Mouse (Mus musculus) large intestine, adult 2 months (tissue): ENCODE results near the gene Slc16a9. TPM values are rescaled to one million over a fixed set of nuclear protein-coding genes. Genes with fewer than 3 reads are reported as not detected.
A peak's percentile ranks its signal among the peaks of the same experiment; 100 is the strongest.

Experiments used
- DNase-seq: peaks from one replicate; pipeline ENCODE4 v3.0.0-alpha.2; 2012; ENCODE audit warnings: low read depth, low spot score
- WGBS: fragments of 180-500 bp; shearing (Covaris S2); methylation state at CpG from one replicate; pipeline ENCODE4 v1.1.7; 2018; 5-methylcytosine and 5-hydroxymethylcytosine counted together
- polyA plus RNA-seq: library from polyadenylated mRNA; depleted of rRNA; stranded (reverse); fragments of >200 nt; gene quantifications from 2 replicates; pipeline ENCODE4 v1.2.3, GENCODE M21; 2012; rRNA removed

Gene Slc16a9
- polyA plus RNA-seq, 1 experiment, result 1.1 TPM

DNA sequence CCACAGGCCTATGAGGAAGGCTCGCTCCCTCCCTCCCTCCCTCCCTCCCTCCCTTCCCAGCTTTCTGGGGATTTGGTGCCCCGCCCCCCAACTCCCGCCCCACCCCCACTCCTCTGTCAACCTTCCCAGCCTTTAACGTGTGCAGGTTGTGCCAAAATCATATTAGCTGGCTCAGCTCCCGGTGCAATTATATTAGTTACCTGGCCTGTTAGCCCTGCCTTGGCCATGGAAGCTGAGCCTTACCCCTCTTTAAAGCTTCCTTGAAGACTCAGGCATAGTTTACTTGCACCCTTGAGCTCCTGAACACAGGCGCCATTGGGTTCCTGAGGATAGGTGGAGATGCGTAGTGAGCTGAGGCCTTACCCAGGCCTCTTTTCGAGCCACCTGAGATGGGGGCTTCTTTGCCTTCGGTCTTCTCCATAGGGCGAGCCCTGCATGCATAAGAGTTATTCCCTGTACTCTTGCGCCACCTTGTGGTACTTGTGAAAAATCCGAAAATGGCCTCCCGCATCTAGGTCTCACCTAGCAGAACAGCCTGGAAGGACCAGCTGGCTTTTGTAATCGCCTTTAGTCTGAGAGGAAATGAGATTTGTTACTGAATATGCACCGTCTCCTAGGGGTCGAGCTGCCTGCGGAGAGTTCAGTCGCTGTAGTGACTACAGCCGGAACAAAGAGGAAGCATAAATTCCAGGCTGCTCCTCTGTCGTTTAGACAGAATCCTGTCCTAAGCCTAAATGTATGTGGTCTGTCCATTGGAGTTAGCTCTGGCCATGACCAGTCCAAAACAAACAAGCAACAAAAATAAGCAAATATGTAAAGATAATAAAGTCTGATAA lies 51.8 kb downstream of the Slc16a9 start:
- 5% methylated on average over 20 of the region's 20 CpGs for WGBS
- peak; percentile 69 for DNase-seq

DNA sequence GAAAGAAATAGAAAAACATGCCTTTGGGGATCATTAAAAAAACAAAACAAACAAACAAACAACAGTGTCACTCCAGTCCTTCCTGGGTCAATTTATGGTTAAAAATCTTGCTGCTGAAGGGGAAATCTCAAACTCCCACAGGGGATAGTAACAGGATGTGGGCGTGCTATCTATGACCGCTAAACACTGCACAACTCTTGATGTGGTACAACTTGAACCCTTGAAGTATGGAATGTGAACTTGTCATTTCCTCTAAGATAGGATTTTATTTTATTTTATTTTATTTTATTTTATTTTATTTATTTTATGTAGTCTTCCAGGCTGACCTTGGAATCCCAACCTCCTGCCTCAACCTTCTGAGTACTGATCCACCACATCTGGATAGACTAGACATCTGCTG lies 54.2 kb downstream of the Slc16a9 start:
- no peak for DNase-seq
- WGBS, result 64% methylated on average over 2 of the region's 2 CpGs

DNA sequence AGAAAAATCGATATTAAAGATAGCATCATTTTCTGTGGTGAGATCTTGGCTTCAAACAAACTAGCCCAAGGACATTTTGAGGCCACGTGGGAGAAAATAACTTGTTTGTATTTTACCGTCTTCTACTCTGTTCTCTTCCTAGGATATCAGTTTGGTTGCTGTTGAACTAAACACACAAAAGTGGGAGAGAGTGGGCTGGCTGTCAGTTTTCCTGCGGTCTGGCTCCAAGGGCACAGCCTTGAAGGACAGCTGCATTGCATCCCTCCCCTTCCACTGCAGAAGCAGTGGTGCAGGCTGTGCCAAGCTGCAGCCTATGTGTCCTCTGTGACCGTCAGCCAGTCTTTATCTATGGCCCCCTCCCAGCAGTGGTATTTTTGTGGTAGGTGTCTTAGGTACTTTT lies 54.8 kb downstream of the Slc16a9 start:
- DNase-seq, result no peak
- WGBS, result 49% methylated on average over 5 of the region's 5 CpGs

DNA sequence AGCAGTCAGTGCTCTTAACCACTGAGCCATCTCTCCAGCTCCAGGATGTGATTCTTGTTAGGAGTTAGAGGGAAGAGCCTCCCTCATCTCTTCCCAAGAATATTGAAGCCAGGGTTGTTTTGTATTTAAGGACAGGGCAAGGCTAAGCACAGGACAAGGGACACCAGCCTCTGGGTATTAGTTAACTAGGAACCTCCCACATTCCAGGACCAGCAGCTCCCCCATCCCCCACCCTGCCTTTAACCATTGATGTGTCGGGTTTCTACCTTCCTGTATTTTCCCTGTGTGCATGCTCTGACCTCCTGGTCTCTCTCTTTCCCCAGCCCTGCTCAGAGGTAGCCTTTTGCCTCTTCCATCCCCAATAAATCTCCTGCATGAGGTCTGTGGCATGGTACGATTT lies 56.3 kb downstream of the Slc16a9 start:
- DNase-seq, result no peak
- 34% methylated on average over 2 of the region's 2 CpGs for WGBS

DNA sequence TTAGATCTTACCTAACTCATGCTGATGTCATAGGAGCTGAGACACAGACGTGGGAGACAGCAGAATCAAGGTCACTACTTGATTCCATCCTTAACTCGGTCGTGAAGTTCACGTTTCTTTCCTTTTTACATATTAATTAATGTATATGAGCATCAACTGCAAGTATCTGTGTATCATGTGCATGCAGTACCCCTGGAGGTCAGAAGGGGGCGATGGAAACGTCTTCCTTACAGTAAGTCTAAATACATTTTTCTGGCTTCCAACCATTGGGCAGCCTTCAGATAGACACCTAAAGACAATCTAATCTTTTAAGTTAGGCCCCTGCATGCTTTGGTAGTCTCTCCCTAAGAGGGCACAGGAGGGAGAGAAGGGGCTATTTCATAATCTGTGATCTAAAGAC lies 58.3 kb downstream of the Slc16a9 start:
- 79% methylated on average over 6 of the region's 6 CpGs for WGBS
- DNase-seq, result no peak

DNA sequence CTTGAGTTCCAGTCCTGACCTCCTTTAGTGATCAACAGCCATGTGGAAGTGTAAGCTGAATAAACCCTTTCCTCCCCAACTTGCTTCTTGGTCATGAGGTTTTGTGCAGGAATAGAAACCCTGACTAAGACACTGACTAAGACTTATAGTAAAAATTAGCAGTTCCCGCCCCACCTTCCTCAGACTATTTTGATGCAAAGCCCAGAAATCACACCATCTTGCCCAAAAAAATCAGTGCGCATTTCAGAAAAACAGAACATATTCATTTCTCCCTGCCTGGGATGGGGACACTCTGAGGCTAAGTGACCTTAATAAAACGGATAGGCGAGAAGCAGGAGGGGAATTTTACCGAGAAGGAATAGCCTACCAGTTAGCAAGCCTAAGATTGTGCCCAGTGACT lies 60.8 kb downstream of the Slc16a9 start:
- DNase-seq, result no peak
- WGBS, result 78% methylated on average over 5 of the region's 5 CpGs

DNA sequence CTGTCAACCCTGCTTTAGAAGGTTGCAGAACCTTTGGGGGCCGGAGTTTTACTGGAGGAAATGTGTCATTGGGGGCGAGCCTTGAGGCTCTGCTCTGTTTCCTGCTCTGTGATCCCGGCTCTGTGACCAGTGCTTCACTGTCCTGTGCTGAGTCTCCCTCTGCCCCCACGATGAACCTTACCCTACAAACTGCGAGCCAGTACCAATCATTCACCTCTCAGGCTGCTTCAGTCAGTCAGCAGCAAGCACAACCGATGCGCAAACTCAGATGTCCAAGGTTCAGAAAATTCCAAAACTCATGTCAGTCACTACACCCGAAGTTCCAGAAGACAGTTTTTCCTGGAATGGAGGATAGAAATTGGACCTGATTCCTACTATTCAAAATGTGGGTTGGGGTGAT lies 64.5 kb downstream of the Slc16a9 start:
- DNase-seq, result no peak
- WGBS, result 88% methylated on average over 8 of the region's 8 CpGs

DNA sequence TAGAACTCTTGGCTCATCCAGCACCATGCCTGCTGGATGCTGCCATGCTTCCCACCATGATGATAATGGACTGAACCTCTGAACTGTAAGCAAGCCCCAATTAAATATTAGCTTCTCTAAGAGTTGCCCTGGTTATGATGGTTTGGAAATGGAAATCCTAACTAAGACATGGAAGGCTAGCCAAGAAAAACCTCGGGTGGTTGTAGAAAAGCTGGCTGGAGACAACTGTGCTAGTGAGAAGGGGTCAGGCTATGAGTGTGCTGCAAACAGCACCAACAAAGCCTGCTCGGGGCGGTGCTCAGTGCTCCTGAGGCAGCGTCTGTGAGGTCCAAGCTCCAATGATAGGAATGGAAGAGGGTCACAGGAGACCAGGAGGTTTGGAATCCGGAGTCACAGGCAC lies 65.7 kb downstream of the Slc16a9 start:
- no peak for DNase-seq
- 74% methylated on average over 5 of the region's 5 CpGs for WGBS

DNA sequence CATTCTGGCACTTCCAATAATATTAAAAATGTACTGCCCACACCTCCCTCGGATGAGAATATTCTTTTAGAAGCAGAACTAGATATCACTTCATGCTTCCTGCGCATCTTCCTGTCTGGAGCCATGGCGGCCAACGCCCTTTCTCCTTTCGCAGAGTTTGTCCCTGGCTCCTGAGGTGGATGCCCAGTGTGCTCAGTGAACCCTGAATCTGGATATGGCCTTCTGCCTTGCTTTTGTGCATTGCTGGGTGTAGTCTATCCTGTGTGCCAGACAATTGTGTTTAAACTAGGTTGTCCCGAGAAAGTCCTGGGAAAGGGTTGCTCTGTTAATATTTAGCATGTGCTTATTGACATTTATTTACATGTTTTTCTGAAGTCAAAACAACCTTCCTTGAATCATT lies 71.0 kb downstream of the Slc16a9 start:
- DNase-seq, result no peak
- 75% methylated on average over 6 of the region's 6 CpGs for WGBS

DNA sequence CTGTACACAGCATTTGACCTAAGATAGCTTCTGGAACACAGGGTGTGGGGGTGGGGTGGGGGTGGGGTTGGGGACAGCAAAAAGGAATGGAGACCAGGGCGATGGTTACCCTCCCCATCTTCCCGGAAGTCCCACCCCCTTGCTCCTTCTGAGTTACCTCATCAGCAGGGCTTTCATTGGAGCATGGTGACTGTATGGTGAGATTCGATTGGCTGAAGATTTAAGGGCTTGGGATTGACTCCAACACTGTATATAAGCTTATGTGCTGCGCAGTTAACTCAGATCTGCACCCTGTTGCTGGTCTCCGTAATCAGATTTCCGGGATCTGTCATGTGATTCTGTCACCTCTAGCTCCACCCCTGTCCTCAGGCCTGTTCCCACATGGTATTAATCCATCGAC lies 72.0 kb downstream of the Slc16a9 start:
- 77% methylated on average over 7 of the region's 7 CpGs for WGBS
- DNase-seq, result no peak

DNA sequence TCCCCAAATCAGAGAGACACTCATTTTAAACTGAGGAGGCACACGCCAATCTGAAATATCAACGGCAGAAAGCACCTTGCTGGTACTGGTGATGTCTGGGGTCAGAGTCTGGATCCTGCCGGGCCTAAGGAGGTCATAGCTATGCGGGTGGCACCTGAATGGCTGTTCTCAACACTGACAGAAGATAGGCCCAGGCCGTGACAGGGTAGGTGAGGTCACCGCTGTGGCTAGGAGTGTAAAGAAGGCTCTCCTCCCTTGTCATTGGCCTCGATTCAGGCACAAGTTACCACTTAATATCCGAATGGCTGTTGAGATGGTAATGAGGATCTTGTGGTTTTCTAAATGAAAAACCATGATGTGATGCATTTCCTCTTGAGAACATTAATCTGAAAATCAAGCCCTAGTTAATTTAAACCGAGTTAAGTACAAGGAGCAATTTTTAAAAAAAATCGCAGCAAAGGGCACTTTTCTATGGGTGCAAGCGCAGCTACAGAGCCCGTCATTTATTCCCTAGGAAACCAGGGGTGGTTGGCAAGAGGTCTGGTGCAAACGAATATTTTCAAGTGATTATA lies 72.6 kb downstream of the Slc16a9 start:
- WGBS, result 80% methylated on average over 13 of the region's 13 CpGs
- DNase-seq, result no peak

DNA sequence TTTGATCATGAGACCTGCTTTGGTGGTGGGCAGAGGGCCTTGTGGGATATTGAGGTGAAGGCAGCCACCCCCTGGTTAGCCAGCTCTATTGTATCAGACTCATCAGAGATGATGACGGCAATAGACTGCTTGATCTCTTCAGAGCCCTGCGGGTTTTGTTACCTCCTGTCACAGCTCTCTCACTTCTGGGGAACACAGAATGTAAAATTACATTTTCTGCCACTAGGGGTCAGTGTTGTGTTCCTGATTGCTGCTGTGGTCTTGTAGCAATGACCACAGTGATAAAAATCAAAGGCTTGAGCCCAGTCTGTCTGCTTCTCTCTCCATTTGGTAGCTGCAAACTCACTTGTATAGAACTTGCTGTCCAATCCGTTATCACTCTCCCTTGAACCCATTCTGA lies 73.7 kb downstream of the Slc16a9 start:
- peak; percentile 29 for DNase-seq
- 7% methylated on average over 3 of the region's 3 CpGs for WGBS

DNA sequence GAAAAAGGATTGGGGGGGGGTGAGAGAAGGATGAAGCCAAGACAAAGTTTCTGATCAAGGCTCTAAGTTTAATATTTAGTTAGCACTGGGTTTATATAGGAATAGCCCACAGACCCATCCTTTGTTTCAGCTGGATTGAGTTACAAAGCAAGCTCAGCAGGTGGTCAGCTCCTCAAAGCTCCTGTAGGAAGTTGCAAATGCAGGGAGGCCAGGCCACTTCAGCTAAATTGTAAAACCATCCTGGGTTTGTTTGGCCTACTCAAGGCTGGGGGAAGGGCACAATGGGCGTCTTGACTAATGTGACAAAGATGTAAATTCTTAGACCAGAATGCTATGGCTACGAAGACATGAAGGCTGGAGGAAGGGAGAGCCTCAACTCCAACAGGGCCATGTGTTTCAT lies 80.6 kb downstream of the Slc16a9 start:
- 31% methylated on average over 2 of the region's 2 CpGs for WGBS

DNA sequence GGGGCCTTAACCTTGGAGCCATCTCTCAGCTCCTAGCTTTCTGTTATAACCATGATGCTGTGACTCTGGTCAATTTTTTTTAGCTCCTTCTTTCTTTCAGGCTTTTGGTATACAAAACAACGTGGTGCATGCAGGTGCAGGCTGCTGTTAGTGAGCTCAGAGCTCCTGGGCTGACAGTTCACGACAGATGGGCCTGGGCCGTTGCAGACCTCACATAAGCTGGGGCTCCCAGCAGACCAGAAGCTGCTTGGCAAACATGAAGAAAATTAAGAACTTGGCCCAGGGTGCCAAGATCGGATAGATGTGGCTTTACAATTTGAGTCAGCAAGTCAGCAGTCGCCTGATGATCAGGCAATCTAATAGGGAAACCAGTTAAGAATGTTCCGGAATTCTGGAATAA lies 82.4 kb downstream of the Slc16a9 start:
- 82% methylated on average over 6 of the region's 6 CpGs for WGBS
- DNase-seq, result no peak

More for the DNA sequence above, 80.6 kb downstream of the Slc16a9 start:
- no peak for DNase-seq

DNA sequence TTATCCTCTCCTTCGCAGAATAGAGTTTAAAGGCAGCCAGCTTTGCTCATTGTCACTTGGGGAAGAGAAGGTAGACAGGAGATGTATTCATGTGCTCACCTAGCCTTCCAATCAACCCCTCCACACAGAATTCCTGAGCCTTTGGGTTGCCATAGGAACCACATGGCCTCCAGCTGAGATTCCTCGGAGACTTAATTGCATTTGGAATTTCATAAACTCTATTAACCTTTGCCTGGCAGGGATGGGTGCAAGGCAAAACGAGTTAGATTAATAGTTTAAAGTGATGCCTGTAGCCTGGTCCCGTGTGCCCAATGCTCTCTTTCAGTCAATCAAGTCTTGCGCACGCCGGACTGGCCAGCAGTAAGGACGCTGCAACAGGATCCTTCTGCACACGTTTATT lies 83.2 kb downstream of the Slc16a9 start:
- no peak for DNase-seq
- 78% methylated on average over 9 of the region's 9 CpGs for WGBS

Other genes starting within 250 kb of the Slc16a9 start
- gene Ccdc6, start 148.0 kb upstream of the Slc16a9 start, polyA plus RNA-seq, result 22.8 and 30.2 TPM in 2 replicates
- gene Mrln, start 40.4 kb upstream of the Slc16a9 start, polyA plus RNA-seq, result not detected in 2 replicates
- gene Fam13c, start 195.4 kb downstream of the Slc16a9 start, polyA plus RNA-seq, result 0.49 and 0.64 TPM in 2 replicates